Mouse (Mus musculus): ENCODE results near the gene Rack1.

DNA sequence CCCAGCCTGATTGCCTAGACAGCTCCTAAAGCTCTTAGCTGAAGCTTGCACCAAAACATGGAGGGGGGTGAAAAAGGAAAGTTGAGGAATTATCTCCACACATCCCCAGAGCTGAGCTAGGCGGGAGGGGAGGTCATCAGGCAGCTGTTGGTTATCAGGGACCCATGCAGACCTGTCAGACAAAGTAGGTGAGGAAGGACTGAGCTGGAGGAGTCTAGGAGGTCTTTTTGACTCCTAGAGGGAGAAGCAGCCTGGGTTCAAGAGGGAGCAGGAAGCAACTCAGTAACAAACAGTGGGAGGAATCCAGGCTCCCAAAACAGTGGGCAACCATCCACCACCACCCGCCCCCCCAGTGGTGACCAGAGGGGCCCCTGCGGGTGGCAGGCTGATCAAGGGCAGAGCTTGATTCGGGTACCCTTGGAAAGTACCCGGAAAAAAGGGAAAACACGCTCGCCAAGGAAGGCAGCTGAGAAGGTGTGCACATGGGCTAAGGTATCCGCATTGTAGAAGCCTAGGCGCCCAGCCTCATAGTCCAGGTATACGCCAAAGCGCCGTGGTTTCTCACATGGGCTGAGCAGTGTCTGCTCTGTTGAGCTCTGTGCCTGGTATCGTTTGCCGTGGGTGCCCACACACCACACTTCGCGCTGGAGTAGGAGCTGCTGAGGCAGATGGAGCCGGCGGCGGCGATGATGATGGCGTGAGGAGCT, 6.9 kb downstream of the Rack1 start:
- TF ChIP-seq CTCF (IDR thresholded peaks at IDR 0.05; ENCODE audit: low read depth) (no peak), EP300 (IDR thresholded peaks at IDR 0.05; ENCODE audit: low read depth) (no peak)

All from liver, embryonic 14.5 days (tissue).